Mouse (Mus musculus): ENCODE measurements around the gene Tmem80. TPM values are rescaled to one million over a fixed set of nuclear protein-coding genes. Genes with fewer than 3 reads are reported as not detected.

The Tmem80 gene
- polyA plus RNA-seq, 1 experiment from 2014 or later, result 38.6 TPM

GRCm38 (mm10) chr7:141331990-141332389, 4.5 kb downstream of the Tmem80 start:
- H3K4me1 ChIP-seq (ENCODE audit: control insufficient read depth, insufficient read depth, low read length), result peaks cover 9% of the 10 kb centered on the region
- no peak overlapping the region for H3K4me2 ChIP-seq (ENCODE audit: low read length)
- no peak overlapping the region for H3K4me3 ChIP-seq (replicated peaks; ENCODE audit: low read depth, low read length)
- H3K9me3 ChIP-seq (ENCODE audit: control insufficient read depth, low read length), result no peaks in the 10 kb centered on the region
- no peak for DNase-seq
- H3K36me3 ChIP-seq (ENCODE audit: control insufficient read depth, insufficient read depth, low read length), result peaks cover 18% of the 10 kb centered on the region
- H3K27me3 ChIP-seq (ENCODE audit: control insufficient read depth, insufficient read depth, low read length), result no peaks in the 10 kb centered on the region
- no peak overlapping the region for H3K9ac ChIP-seq (replicated peaks; ENCODE audit: low read length)
- no peak overlapping the region for H3K27ac ChIP-seq (replicated peaks; ENCODE audit: low read depth, low read length)
- 85% methylated on average over 6 of the region's 6 CpGs for WGBS
- no peak for ATAC-seq (ENCODE audit: low FRiP score, low TSS enrichment)

DNA sequence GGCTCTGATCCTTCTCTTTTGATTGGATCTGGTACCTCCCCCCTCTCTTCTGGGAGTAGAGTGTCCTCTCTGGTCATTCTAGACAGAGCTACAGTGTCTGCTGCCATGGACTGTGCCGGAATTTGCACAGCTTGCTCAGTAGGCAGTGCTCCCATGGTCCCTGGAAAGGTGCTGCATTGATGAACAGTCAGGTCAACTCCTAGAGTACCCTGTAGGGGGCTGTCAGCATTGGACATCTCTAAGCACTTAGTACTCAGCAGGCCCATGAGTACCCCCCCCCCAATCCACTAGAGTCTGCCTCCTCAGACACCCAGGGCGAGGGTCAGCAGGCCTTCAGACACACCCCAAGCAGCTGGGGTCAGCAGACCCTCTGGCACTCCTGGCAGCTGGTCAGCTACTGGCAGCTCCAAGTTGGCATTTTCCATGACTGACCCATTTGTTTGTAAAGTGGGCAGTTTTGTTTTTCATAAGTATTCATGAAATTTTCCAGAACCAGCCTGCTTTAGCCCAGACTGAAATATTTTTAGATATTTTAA, 7.6 kb downstream of the Tmem80 start:
- 91% methylated on average over 2 of the region's 2 CpGs for WGBS
- no peak overlapping the region for H3K9ac ChIP-seq (replicated peaks; ENCODE audit: low read length)
- no peak for DNase-seq

DNA sequence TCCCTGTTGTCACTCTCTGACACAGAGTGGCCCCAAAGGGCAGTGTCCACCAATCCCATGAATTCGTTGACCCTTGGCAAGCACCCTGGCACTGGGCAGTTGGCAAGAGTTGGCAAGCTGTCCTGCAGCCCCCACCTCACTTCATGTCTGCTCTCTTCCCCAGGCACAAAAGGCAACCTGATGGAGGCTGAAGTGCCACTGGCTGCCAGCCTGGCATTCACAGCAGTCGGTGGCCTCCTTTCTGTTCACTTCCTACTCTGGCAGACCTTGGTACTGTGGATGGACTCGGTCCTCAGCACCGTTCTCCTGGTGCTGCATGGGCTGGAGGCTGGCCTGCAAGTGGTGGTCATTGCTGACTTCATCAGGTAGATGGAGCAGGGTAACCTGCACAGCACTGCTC, 8.1 kb downstream of the Tmem80 start:
- DNase-seq (no peak), ATAC-seq (ENCODE audit: low FRiP score, low TSS enrichment) (no peak)
- Histone ChIP-seq H3K9ac (replicated peaks; ENCODE audit: low read length) (no peak overlapping the region), H3K27me3 (ENCODE audit: control insufficient read depth, insufficient read depth, low read length) (no peaks in the 10 kb centered on the region), H3K4me1 (ENCODE audit: control insufficient read depth, insufficient read depth, low read length) (no peaks in the 10 kb centered on the region), H3K27ac (replicated peaks; ENCODE audit: low read depth, low read length) (no peak overlapping the region), H3K4me3 (replicated peaks; ENCODE audit: low read depth, low read length) (no peak overlapping the region), H3K36me3 (ENCODE audit: control insufficient read depth, insufficient read depth, low read length) (peaks cover 18% of the 10 kb centered on the region), H3K4me2 (ENCODE audit: low read length) (no peak overlapping the region), H3K9me3 (ENCODE audit: control insufficient read depth, low read length) (no peaks in the 10 kb centered on the region)
- WGBS, result 93% methylated on average over 4 of the region's 4 CpGs

More for the DNA sequence above, 7.6 kb downstream of the Tmem80 start:
- ATAC-seq (ENCODE audit: low FRiP score, low TSS enrichment), result no peak
- H3K9me3 ChIP-seq (ENCODE audit: control insufficient read depth, low read length), result no peaks in the 10 kb centered on the region
- H3K4me3 ChIP-seq (replicated peaks; ENCODE audit: low read depth, low read length), result no peak overlapping the region
- H3K27me3 ChIP-seq (ENCODE audit: control insufficient read depth, insufficient read depth, low read length), result no peaks in the 10 kb centered on the region
- H3K4me2 ChIP-seq (ENCODE audit: low read length), result no peak overlapping the region
- H3K27ac ChIP-seq (replicated peaks; ENCODE audit: low read depth, low read length), result no peak overlapping the region
- no peaks in the 10 kb centered on the region for H3K4me1 ChIP-seq (ENCODE audit: control insufficient read depth, insufficient read depth, low read length)
- peaks cover 18% of the 10 kb centered on the region for H3K36me3 ChIP-seq (ENCODE audit: control insufficient read depth, insufficient read depth, low read length)

- H3K36me3 ChIP-seq (ENCODE audit: control insufficient read depth, insufficient read depth, low read length), result peaks cover 18% of the 10 kb centered on the region
- no peaks in the 10 kb centered on the region for H3K9me3 ChIP-seq (ENCODE audit: control insufficient read depth, low read length)
- no peak for DNase-seq
Observed at GRCm38 (mm10) chr7:141336296-141336695, 8.8 kb downstream of the Tmem80 start.

DNA sequence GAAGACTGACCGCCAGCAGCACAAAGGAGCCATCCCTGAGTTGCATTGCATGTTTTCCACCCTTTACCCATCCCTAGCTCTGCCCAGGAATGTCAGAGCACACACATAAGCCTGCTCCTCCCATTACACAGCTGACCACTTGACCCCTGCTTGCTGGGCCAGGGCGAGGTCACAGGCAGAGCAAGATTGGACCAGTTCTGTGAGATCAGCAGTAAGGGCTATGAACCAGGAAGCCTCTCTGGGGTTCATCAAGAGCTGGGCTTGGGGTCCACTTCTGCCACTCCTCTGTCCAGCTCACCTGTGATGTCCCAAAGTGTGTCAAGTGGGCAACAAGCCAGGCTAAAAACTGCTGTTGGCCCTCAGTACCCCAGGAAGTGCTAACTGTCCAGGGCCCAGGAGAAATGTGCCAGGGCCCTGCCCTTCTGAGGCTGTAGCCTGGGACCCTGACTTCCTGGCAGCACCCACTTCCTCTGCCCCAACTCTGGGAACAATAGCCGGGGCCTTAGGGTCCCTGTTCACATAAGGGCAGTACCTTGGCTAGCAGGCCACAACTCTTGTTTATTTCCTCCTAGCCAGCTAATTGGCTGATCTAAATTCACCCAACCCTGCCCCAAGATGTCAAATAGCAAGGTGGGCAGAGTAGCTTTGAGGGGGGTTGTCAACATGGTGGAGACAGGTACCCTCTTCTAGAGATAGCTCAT, 10.3 kb downstream of the Tmem80 start:
- Histone ChIP-seq H3K27me3 (ENCODE audit: control insufficient read depth, insufficient read depth, low read length) (no peaks in the 10 kb centered on the region), H3K36me3 (ENCODE audit: control insufficient read depth, insufficient read depth, low read length) (peaks cover 13% of the 10 kb centered on the region), H3K4me1 (ENCODE audit: control insufficient read depth, insufficient read depth, low read length) (no peaks in the 10 kb centered on the region), H3K27ac (replicated peaks; ENCODE audit: low read depth, low read length) (no peak overlapping the region), H3K4me2 (ENCODE audit: low read length) (no peak overlapping the region), H3K9me3 (ENCODE audit: control insufficient read depth, low read length) (no peaks in the 10 kb centered on the region), H3K4me3 (replicated peaks; ENCODE audit: low read depth, low read length) (no peak overlapping the region), H3K9ac (replicated peaks; ENCODE audit: low read length) (no peak overlapping the region)
- ATAC-seq (ENCODE audit: low FRiP score, low TSS enrichment) (no peak), DNase-seq (no peak)
- WGBS, result 82% methylated on average over 3 of the region's 3 CpGs

More at GRCm38 (mm10) chr7:141336296-141336695, 8.8 kb downstream of the Tmem80 start:
- WGBS, result 85% methylated on average over 3 of the region's 3 CpGs
- H3K4me3 ChIP-seq (replicated peaks; ENCODE audit: low read depth, low read length), result no peak overlapping the region
- H3K4me2 ChIP-seq (ENCODE audit: low read length), result no peak overlapping the region
- no peak overlapping the region for H3K9ac ChIP-seq (replicated peaks; ENCODE audit: low read length)
- no peaks in the 10 kb centered on the region for H3K4me1 ChIP-seq (ENCODE audit: control insufficient read depth, insufficient read depth, low read length)
- H3K27me3 ChIP-seq (ENCODE audit: control insufficient read depth, insufficient read depth, low read length), result no peaks in the 10 kb centered on the region
- H3K27ac ChIP-seq (replicated peaks; ENCODE audit: low read depth, low read length), result no peak overlapping the region
- ATAC-seq (ENCODE audit: low FRiP score, low TSS enrichment), result no peak

DNA sequence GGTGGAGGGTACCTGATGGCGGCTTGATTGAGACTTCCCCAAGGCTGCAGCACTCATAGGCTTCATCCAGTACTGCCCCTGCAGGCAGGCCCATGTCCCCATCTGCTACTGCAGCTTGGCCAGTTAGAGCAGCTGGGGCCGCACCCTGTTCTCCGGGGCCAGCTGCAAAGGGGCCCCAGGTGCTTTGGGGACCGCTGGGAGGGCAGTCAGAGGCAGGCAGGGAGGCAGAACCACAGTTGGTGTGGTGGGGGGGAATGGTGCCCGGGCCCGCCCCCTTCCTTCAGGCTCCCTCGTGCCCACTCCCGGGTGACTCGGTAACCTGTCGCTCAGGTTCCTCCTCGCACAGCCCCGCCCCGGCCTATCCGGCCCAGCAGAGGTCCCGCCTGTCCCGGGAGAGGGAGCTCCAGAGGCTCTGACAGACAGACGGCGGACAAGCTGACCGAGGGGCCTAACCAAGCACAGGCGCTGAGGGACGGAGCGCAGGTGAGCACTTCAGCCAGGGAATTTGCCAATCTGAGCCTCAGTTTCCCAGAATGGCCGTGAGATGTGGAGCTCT, 11.1 kb downstream of the Tmem80 start, which contains the start of gene Eps8l2:
Gene Eps8l2 (plus strand): TSS at position 305 of the 556 bp plus-strand sequence.
- Histone ChIP-seq H3K4me1 (ENCODE audit: control insufficient read depth, insufficient read depth, low read length) (no peaks in the 10 kb centered on the region), H3K9ac (replicated peaks; ENCODE audit: low read length) (no peak within 1 kb of the TSS), H3K36me3 (ENCODE audit: control insufficient read depth, insufficient read depth, low read length) (peaks cover 7% of the 10 kb centered on the region; the same call in 1 of the 2 replicates), H3K4me3 (replicated peaks; ENCODE audit: low read depth, low read length) (no peak within 1 kb of the TSS), H3K27me3 (ENCODE audit: control insufficient read depth, insufficient read depth, low read length) (no peaks in the 10 kb centered on the region), H3K9me3 (ENCODE audit: control insufficient read depth, low read length) (no peaks in the 10 kb centered on the region), H3K4me2 (ENCODE audit: low read length) (peak within 1 kb of the TSS; percentile 20), H3K27ac (replicated peaks; ENCODE audit: low read depth, low read length) (no peak within 1 kb of the TSS)
- WGBS, result 2% methylated on average over 23 of the region's 23 CpGs
- DNase-seq, result no peak
- ATAC-seq (ENCODE audit: low FRiP score, low TSS enrichment), result 0 out of 2 replicates have a peak, but pooled peaks have one; percentile 25

DNA sequence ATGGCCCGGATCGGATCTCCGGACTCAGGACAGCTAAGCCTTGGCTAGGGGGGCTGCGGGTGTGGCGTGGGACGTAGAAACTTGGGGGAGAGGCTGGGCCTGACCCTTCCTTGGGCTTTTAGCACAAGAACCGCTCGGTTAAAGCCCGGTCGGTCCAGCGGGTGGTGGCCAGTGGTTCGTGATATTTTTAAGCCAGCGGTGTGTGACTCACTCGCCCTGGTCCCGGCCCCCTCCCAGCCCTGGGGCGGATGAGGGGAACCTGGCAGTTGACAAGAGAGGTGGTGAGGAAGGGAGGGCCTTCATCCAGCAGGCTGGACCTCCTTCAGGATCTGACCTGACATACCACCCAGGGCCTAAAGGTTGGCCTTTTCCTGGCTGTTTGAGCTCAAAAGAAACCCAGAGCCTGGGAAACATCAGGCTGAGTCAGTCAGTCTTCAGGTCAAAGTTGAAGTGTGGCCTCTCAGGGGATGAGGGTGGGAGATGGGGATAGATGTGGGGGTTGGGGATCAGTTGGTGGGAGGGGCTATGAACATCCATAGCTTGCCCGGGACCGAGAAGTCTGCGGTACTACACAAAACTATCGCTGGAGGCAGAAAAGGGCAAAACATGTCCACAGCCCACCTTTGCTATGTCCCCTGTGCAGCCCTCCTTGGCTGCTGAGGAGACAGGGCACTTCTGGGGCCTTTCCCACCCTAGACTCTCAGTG, 11.8 kb downstream of the Tmem80 start:
- 31% methylated on average over 20 of the region's 20 CpGs for WGBS
- H3K27me3 ChIP-seq (ENCODE audit: control insufficient read depth, insufficient read depth, low read length), result no peaks in the 10 kb centered on the region
- ATAC-seq (ENCODE audit: low FRiP score, low TSS enrichment) (no peak), DNase-seq (no peak)
- H3K4me2 ChIP-seq (ENCODE audit: low read length), result no peak overlapping the region
- no peak overlapping the region for H3K9ac ChIP-seq (replicated peaks; ENCODE audit: low read length)
- no peak overlapping the region for H3K27ac ChIP-seq (replicated peaks; ENCODE audit: low read depth, low read length)
- H3K9me3 ChIP-seq (ENCODE audit: control insufficient read depth, low read length), result no peaks in the 10 kb centered on the region
- no peak overlapping the region for H3K4me3 ChIP-seq (replicated peaks; ENCODE audit: low read depth, low read length)
- H3K36me3 ChIP-seq (ENCODE audit: control insufficient read depth, insufficient read depth, low read length), result 0 out of 2 replicates have a peak, but pooled peaks cover 1% of the 10 kb centered on the region
- H3K4me1 ChIP-seq (ENCODE audit: control insufficient read depth, insufficient read depth, low read length), result no peaks in the 10 kb centered on the region

GRCm38 (mm10) chr7:141340023-141340422, 12.5 kb downstream of the Tmem80 start:
- Histone ChIP-seq H3K4me1 (ENCODE audit: control insufficient read depth, insufficient read depth, low read length) (no peaks in the 10 kb centered on the region), H3K36me3 (ENCODE audit: control insufficient read depth, insufficient read depth, low read length) (no peaks in the 10 kb centered on the region), H3K9ac (replicated peaks; ENCODE audit: low read length) (no peak overlapping the region), H3K9me3 (ENCODE audit: control insufficient read depth, low read length) (no peaks in the 10 kb centered on the region), H3K4me3 (replicated peaks; ENCODE audit: low read depth, low read length) (no peak overlapping the region), H3K27ac (replicated peaks; ENCODE audit: low read depth, low read length) (no peak overlapping the region), H3K4me2 (ENCODE audit: low read length) (no peak overlapping the region), H3K27me3 (ENCODE audit: control insufficient read depth, insufficient read depth, low read length) (no peaks in the 10 kb centered on the region)
- DNase-seq (no peak), ATAC-seq (ENCODE audit: low FRiP score, low TSS enrichment) (no peak)
- 87% methylated on average over 7 of the region's 7 CpGs for WGBS

Data from midbrain, embryonic 14.5 days (tissue).